Mouse (Mus musculus) kidney, embryonic 16.5 days (tissue): ENCODE results near the gene Ndufs1. TPM values are rescaled to one million over a fixed set of nuclear protein-coding genes. Genes with fewer than 3 reads are reported as not detected.
"Not testable (repeated sequence)": the region's sequence is repeated elsewhere in the genome, so short reads cannot be mapped to it uniquely, and the experiment has no call there.

Experiments used
- ATAC-seq: fragments of 200-750 bp; cut with Nextera tagmentation; 2 replicates; pipeline ENCODE4 v1.8.0; 2017; ENCODE audit warnings: moderate TSS enrichment; ENCODE audit not compliant: low FRiP score, low TSS enrichment
- H3K27ac ChIP-seq: fragments of 300-500 bp; sonication (generic); 2 replicates; pipeline ENCODE4 v1.5.1; 2014; ENCODE audit warnings: low read length
- H3K27me3 ChIP-seq: fragments of 300-500 bp; sonication (generic); 2 replicates; pipeline ENCODE4 v1.6.1; 2014; ENCODE audit warnings: low read length, control low read depth, mixed read lengths; ENCODE audit not compliant: insufficient read depth
- H3K36me3 ChIP-seq: fragments of 300-500 bp; sonication (generic); 2 replicates; pipeline ENCODE4 v1.6.1; 2014; ENCODE audit warnings: low read length, control low read depth, mixed read lengths; ENCODE audit not compliant: insufficient read depth
- H3K4me1 ChIP-seq: fragments of 300-500 bp; sonication (generic); 2 replicates; pipeline ENCODE4 v1.6.1; 2014; ENCODE audit warnings: low read length, control low read depth, mixed read lengths; ENCODE audit not compliant: insufficient read depth
- H3K4me2 ChIP-seq: fragments of 300-500 bp; sonication (generic); replicated peaks from 2 replicates; pipeline ENCODE4 v1.6.1; 2014; ENCODE audit warnings: low read depth, low read length
- H3K4me3 ChIP-seq: fragments of 300-500 bp; sonication (generic); 2 replicates; pipeline ENCODE4 v1.5.1; 2014; ENCODE audit warnings: mild to moderate bottlenecking, low read length
- H3K9ac ChIP-seq: fragments of 300-500 bp; sonication (generic); replicated peaks from 2 replicates; pipeline ENCODE4 v1.6.1; 2014; ENCODE audit warnings: low read length
- H3K9me3 ChIP-seq: fragments of 300-500 bp; sonication (generic); 2 replicates; pipeline ENCODE4 v1.6.1; 2016; ENCODE audit warnings: low read length, control low read depth
- WGBS: fragments of 180-500 bp; shearing (Covaris S2); extraction: QIAGEN DNeasy Blood & Tissue Kit; methylation state at CpG from one replicate; pipeline ENCODE4 v1.1.7; 2014; 5-methylcytosine and 5-hydroxymethylcytosine counted together
- polyA plus RNA-seq: library from polyadenylated mRNA; unstranded; fragments of >200 nt; fragmentation: Nextera tagmentation; extraction: Ambion mirVana; gene quantifications from 2 replicates; pipeline ENCODE4 v1.2.1, GENCODE M21; 2015

Gene Ndufs1
- polyA plus RNA-seq, 1 experiment from 2014 or later, result 188 TPM

- no peaks in the 10 kb centered on the region for H3K9me3 ChIP-seq
- no peaks in the 10 kb centered on the region for H3K27me3 ChIP-seq
- ATAC-seq, result no peak
- H3K4me1 ChIP-seq, result peaks cover 4% of the 10 kb centered on the region; the same call in 1 of the 2 replicates
- WGBS, result 87% methylated on average over 3 of the region's 3 CpGs
- H3K36me3 ChIP-seq, result no peaks in the 10 kb centered on the region
- H3K4me3 ChIP-seq, result no peak overlapping the region
- no peak overlapping the region for H3K4me2 ChIP-seq
- H3K9ac ChIP-seq, result no peak overlapping the region
- H3K27ac ChIP-seq, result no peak overlapping the region
Measured at GRCm38 (mm10) chr1:63188536-63188935, 11.9 kb upstream of the Ndufs1 start.

- H3K4me2 ChIP-seq, H3K36me3 ChIP-seq, H3K9me3 ChIP-seq, H3K9ac ChIP-seq, H3K27ac ChIP-seq, H3K4me3 ChIP-seq, H3K27me3 ChIP-seq, ATAC-seq, H3K4me1 ChIP-seq: not testable (repeated sequence)
- WGBS, result 96% methylated on average over 6 of the region's 6 CpGs
Measured at GRCm38 (mm10) chr1:63185430-63185829, 8.8 kb upstream of the Ndufs1 start.

GRCm38 (mm10) chr1:63182636-63183270, 6.1 kb upstream of the Ndufs1 start:
- no peak for ATAC-seq
- Histone ChIP-seq H3K27me3 (no peaks in the 10 kb centered on the region), H3K4me2 (no peak overlapping the region), H3K4me3 (no peak overlapping the region), H3K27ac (no peak overlapping the region), H3K9ac (no peak overlapping the region), H3K4me1 (peaks cover 10% of the 10 kb centered on the region), H3K9me3 (no peaks in the 10 kb centered on the region), H3K36me3 (peaks cover 18% of the 10 kb centered on the region)
- WGBS, result 65% methylated on average over 10 of the region's 10 CpGs

- Histone ChIP-seq H3K9me3 (no peaks in the 10 kb centered on the region), H3K27me3 (no peaks in the 10 kb centered on the region), H3K36me3 (peaks cover 18% of the 10 kb centered on the region), H3K27ac (no peak overlapping the region), H3K4me3 (no peak overlapping the region), H3K9ac (no peak overlapping the region), H3K4me2 (no peak overlapping the region), H3K4me1 (peaks cover 12% of the 10 kb centered on the region)
- WGBS, result 88% methylated on average over 4 of the region's 5 CpGs
- ATAC-seq, result no peak
Measured at GRCm38 (mm10) chr1:63182212-63182611, 5.6 kb upstream of the Ndufs1 start.

- no peak for ATAC-seq
- peaks cover 18% of the 10 kb centered on the region for H3K36me3 ChIP-seq
- no peaks in the 10 kb centered on the region for H3K27me3 ChIP-seq
- 97% methylated on average over 1 of the region's 1 CpGs for WGBS
- no peak overlapping the region for H3K27ac ChIP-seq
- no peaks in the 10 kb centered on the region for H3K9me3 ChIP-seq
- no peak overlapping the region for H3K9ac ChIP-seq
- no peak overlapping the region for H3K4me2 ChIP-seq
- H3K4me3 ChIP-seq, result no peak overlapping the region
- H3K4me1 ChIP-seq, result peaks cover 12% of the 10 kb centered on the region
Measured at GRCm38 (mm10) chr1:63181480-63181879, 4.8 kb upstream of the Ndufs1 start.

- Histone ChIP-seq H3K9ac (no peak overlapping the region), H3K4me2 (no peak overlapping the region), H3K36me3 (peaks cover 18% of the 10 kb centered on the region), H3K9me3 (no peaks in the 10 kb centered on the region), H3K27me3 (no peaks in the 10 kb centered on the region), H3K27ac (no peak overlapping the region), H3K4me1 (peaks cover 12% of the 10 kb centered on the region), H3K4me3 (no peak overlapping the region)
- 8% methylated on average over 3 of the region's 3 CpGs for WGBS
- ATAC-seq, result peak; percentile 74
Measured at GRCm38 (mm10) chr1:63181019-63181418, 4.4 kb upstream of the Ndufs1 start.

GRCm38 (mm10) chr1:63180575-63180974, 3.9 kb upstream of the Ndufs1 start:
- ATAC-seq, H3K27ac ChIP-seq, H3K9me3 ChIP-seq, H3K27me3 ChIP-seq, H3K4me2 ChIP-seq, H3K9ac ChIP-seq, H3K4me3 ChIP-seq: not testable (repeated sequence)
- H3K4me1 ChIP-seq, result peaks cover 15% of the 10 kb centered on the region
- peaks cover 18% of the 10 kb centered on the region for H3K36me3 ChIP-seq
- 66% methylated on average over 4 of the region's 4 CpGs for WGBS

- 88% methylated on average over 4 of the region's 4 CpGs for WGBS
- no peak overlapping the region for H3K4me2 ChIP-seq
- peaks cover 18% of the 10 kb centered on the region for H3K36me3 ChIP-seq
- H3K9me3 ChIP-seq, result no peaks in the 10 kb centered on the region
- ATAC-seq, result no peak
- no peak overlapping the region for H3K4me3 ChIP-seq
- H3K4me1 ChIP-seq, result peaks cover 19% of the 10 kb centered on the region
- no peak overlapping the region for H3K9ac ChIP-seq
- no peak overlapping the region for H3K27ac ChIP-seq
- no peaks in the 10 kb centered on the region for H3K27me3 ChIP-seq
Measured at GRCm38 (mm10) chr1:63180122-63180521, 3.5 kb upstream of the Ndufs1 start.

GRCm38 (mm10) chr1:63178308-63178707, 1.7 kb upstream of the Ndufs1 start:
- Histone ChIP-seq H3K9ac (peak overlapping the region; percentile 98; the same call in 1 of the 2 replicates), H3K36me3 (peaks cover 18% of the 10 kb centered on the region), H3K4me3 (peak overlapping the region; percentile 88), H3K4me1 (peaks cover 23% of the 10 kb centered on the region), H3K27ac (no peak overlapping the region), H3K27me3 (no peaks in the 10 kb centered on the region), H3K4me2 (peak overlapping the region; percentile 78), H3K9me3 (no peaks in the 10 kb centered on the region)
- no peak for ATAC-seq
- WGBS, result 62% methylated on average over 3 of the region's 3 CpGs

GRCm38 (mm10) chr1:63176259-63176603, 402 bp downstream of the Ndufs1 start:
- H3K9ac ChIP-seq, result peak overlapping the region; percentile 98
- peak overlapping the region; percentile 85 for H3K27ac ChIP-seq
- H3K36me3 ChIP-seq, result peaks cover 23% of the 10 kb centered on the region
- under 1% methylated on average over 14 of the region's 14 CpGs for WGBS
- H3K9me3 ChIP-seq, result no peaks in the 10 kb centered on the region
- H3K27me3 ChIP-seq, result no peaks in the 10 kb centered on the region
- H3K4me3 ChIP-seq, result peak overlapping the region; percentile 88
- H3K4me1 ChIP-seq, result peaks cover 23% of the 10 kb centered on the region
- peak overlapping the region; percentile 87 for H3K4me2 ChIP-seq
- peak; percentile 57 for ATAC-seq
